Mouse (Mus musculus): ENCODE measurements around the gene Olfr105-ps. TPM values are rescaled to one million over a fixed set of nuclear protein-coding genes. Genes with fewer than 3 reads are reported as not detected.

Olfr105-ps gene
- not detected for polyA plus RNA-seq (2015; fragmentation: Illumina TruSeq; extraction: RNeasy Lipid Tissue Mini Kit (QIAGEN cat#74804); ENCODE audit: insufficient read depth, low replicate concordance)

GRCm38 (mm10) chr17:37378733-37379132 lies at the start of gene Olfr105-ps:
Gene Olfr105-ps (plus strand): TSS chr17:37379033.

GRCm38 (mm10) chr17:37339598-37339997 lies 39.2 kb upstream of the Olfr105-ps start, which contains the start of gene Olfr103:
Gene Olfr103 (minus strand): TSS chr17:37339698.

GRCm38 (mm10) chr17:37359282-37359681 lies 19.6 kb upstream of the Olfr105-ps start, which contains the start of gene Olfr104-ps:
Gene Olfr104-ps (plus strand): TSS chr17:37359582.

GRCm38 (mm10) chr17:37390093-37390492 lies 11.3 kb downstream of the Olfr105-ps start, which contains the start of gene Olfr106-ps:
Gene Olfr106-ps (plus strand): TSS chr17:37390393.

GRCm38 (mm10) chr17:37398926-37399325 lies 20.1 kb downstream of the Olfr105-ps start, which contains the start of gene Olfr107:
Gene Olfr107 (plus strand): TSS chr17:37399226.

Other genes starting within 250 kb of the Olfr105-ps start
- gene Olfr93, start 217.5 kb upstream of the Olfr105-ps start, polyA plus RNA-seq (2015; fragmentation: Illumina TruSeq; extraction: RNeasy Lipid Tissue Mini Kit (QIAGEN cat#74804); ENCODE audit: insufficient read depth, low replicate concordance), result not detected
- gene Ubd, start 185.1 kb upstream of the Olfr105-ps start, polyA plus RNA-seq (2015; fragmentation: Illumina TruSeq; extraction: RNeasy Lipid Tissue Mini Kit (QIAGEN cat#74804); ENCODE audit: insufficient read depth, low replicate concordance), result 32.4 TPM
- not detected for gene Olfr94, start 178.0 kb upstream of the Olfr105-ps start, polyA plus RNA-seq (2015; fragmentation: Illumina TruSeq; extraction: RNeasy Lipid Tissue Mini Kit (QIAGEN cat#74804); ENCODE audit: insufficient read depth, low replicate concordance)
- gene Olfr95, start 165.9 kb upstream of the Olfr105-ps start, polyA plus RNA-seq (2015; fragmentation: Illumina TruSeq; extraction: RNeasy Lipid Tissue Mini Kit (QIAGEN cat#74804); ENCODE audit: insufficient read depth, low replicate concordance), result not detected
- gene Olfr96, start 158.9 kb upstream of the Olfr105-ps start, polyA plus RNA-seq (2015; fragmentation: Illumina TruSeq; extraction: RNeasy Lipid Tissue Mini Kit (QIAGEN cat#74804); ENCODE audit: insufficient read depth, low replicate concordance), result not detected
- gene Olfr97, start 141.7 kb upstream of the Olfr105-ps start, polyA plus RNA-seq (2015; fragmentation: Illumina TruSeq; extraction: RNeasy Lipid Tissue Mini Kit (QIAGEN cat#74804); ENCODE audit: insufficient read depth, low replicate concordance), result not detected
- gene Olfr98, start 115.3 kb upstream of the Olfr105-ps start, polyA plus RNA-seq (2015; fragmentation: Illumina TruSeq; extraction: RNeasy Lipid Tissue Mini Kit (QIAGEN cat#74804); ENCODE audit: insufficient read depth, low replicate concordance), result not detected
- 58.2 TPM for gene H2-M3, start 108.8 kb upstream of the Olfr105-ps start, polyA plus RNA-seq (2015; fragmentation: Illumina TruSeq; extraction: RNeasy Lipid Tissue Mini Kit (QIAGEN cat#74804); ENCODE audit: insufficient read depth, low replicate concordance)
- not detected for gene Olfr99, start 95.6 kb upstream of the Olfr105-ps start, polyA plus RNA-seq (2015; fragmentation: Illumina TruSeq; extraction: RNeasy Lipid Tissue Mini Kit (QIAGEN cat#74804); ENCODE audit: insufficient read depth, low replicate concordance)
- not detected for gene Olfr101, start 74.7 kb upstream of the Olfr105-ps start, polyA plus RNA-seq (2015; fragmentation: Illumina TruSeq; extraction: RNeasy Lipid Tissue Mini Kit (QIAGEN cat#74804); ENCODE audit: insufficient read depth, low replicate concordance)
- not detected for gene Olfr102, start 62.0 kb upstream of the Olfr105-ps start, polyA plus RNA-seq (2015; fragmentation: Illumina TruSeq; extraction: RNeasy Lipid Tissue Mini Kit (QIAGEN cat#74804); ENCODE audit: insufficient read depth, low replicate concordance)
- not detected for gene Olfr103, start 39.3 kb upstream of the Olfr105-ps start, polyA plus RNA-seq (2015; fragmentation: Illumina TruSeq; extraction: RNeasy Lipid Tissue Mini Kit (QIAGEN cat#74804); ENCODE audit: insufficient read depth, low replicate concordance)
- gene Olfr104-ps, start 19.5 kb upstream of the Olfr105-ps start, polyA plus RNA-seq (2015; fragmentation: Illumina TruSeq; extraction: RNeasy Lipid Tissue Mini Kit (QIAGEN cat#74804); ENCODE audit: insufficient read depth, low replicate concordance), result not detected
- gene Olfr106-ps, start 11.4 kb downstream of the Olfr105-ps start, polyA plus RNA-seq (2015; fragmentation: Illumina TruSeq; extraction: RNeasy Lipid Tissue Mini Kit (QIAGEN cat#74804); ENCODE audit: insufficient read depth, low replicate concordance), result not detected
- not detected for gene Olfr107, start 20.2 kb downstream of the Olfr105-ps start, polyA plus RNA-seq (2015; fragmentation: Illumina TruSeq; extraction: RNeasy Lipid Tissue Mini Kit (QIAGEN cat#74804); ENCODE audit: insufficient read depth, low replicate concordance)
- not detected for gene Olfr108, start 66.4 kb downstream of the Olfr105-ps start, polyA plus RNA-seq (2015; fragmentation: Illumina TruSeq; extraction: RNeasy Lipid Tissue Mini Kit (QIAGEN cat#74804); ENCODE audit: insufficient read depth, low replicate concordance)
- gene Olfr109, start 79.9 kb downstream of the Olfr105-ps start, polyA plus RNA-seq (2015; fragmentation: Illumina TruSeq; extraction: RNeasy Lipid Tissue Mini Kit (QIAGEN cat#74804); ENCODE audit: insufficient read depth, low replicate concordance), result not detected
- 16.8 TPM for gene H2-M2, start 104.5 kb downstream of the Olfr105-ps start, polyA plus RNA-seq (2015; fragmentation: Illumina TruSeq; extraction: RNeasy Lipid Tissue Mini Kit (QIAGEN cat#74804); ENCODE audit: insufficient read depth, low replicate concordance)
- gene Olfr110, start 113.4 kb downstream of the Olfr105-ps start, polyA plus RNA-seq (2015; fragmentation: Illumina TruSeq; extraction: RNeasy Lipid Tissue Mini Kit (QIAGEN cat#74804); ENCODE audit: insufficient read depth, low replicate concordance), result 0.26 TPM
- gene Olfr111, start 129.0 kb downstream of the Olfr105-ps start, polyA plus RNA-seq (2015; fragmentation: Illumina TruSeq; extraction: RNeasy Lipid Tissue Mini Kit (QIAGEN cat#74804); ENCODE audit: insufficient read depth, low replicate concordance), result 0.72 TPM
- not detected for gene Olfr112, start 190.4 kb downstream of the Olfr105-ps start, polyA plus RNA-seq (2015; fragmentation: Illumina TruSeq; extraction: RNeasy Lipid Tissue Mini Kit (QIAGEN cat#74804); ENCODE audit: insufficient read depth, low replicate concordance)
- gene Olfr113, start 198.6 kb downstream of the Olfr105-ps start, polyA plus RNA-seq (2015; fragmentation: Illumina TruSeq; extraction: RNeasy Lipid Tissue Mini Kit (QIAGEN cat#74804); ENCODE audit: insufficient read depth, low replicate concordance), result not detected
- gene Olfr114, start 213.7 kb downstream of the Olfr105-ps start, polyA plus RNA-seq (2015; fragmentation: Illumina TruSeq; extraction: RNeasy Lipid Tissue Mini Kit (QIAGEN cat#74804); ENCODE audit: insufficient read depth, low replicate concordance), result not detected
- gene Olfr115, start 248.1 kb downstream of the Olfr105-ps start, polyA plus RNA-seq (2015; fragmentation: Illumina TruSeq; extraction: RNeasy Lipid Tissue Mini Kit (QIAGEN cat#74804); ENCODE audit: insufficient read depth, low replicate concordance), result not detected
- gene Olfr116, start 248.2 kb downstream of the Olfr105-ps start, polyA plus RNA-seq (2015; fragmentation: Illumina TruSeq; extraction: RNeasy Lipid Tissue Mini Kit (QIAGEN cat#74804); ENCODE audit: insufficient read depth, low replicate concordance), result not detected

All from spleen, adult 10 weeks (tissue).